Mouse (Mus musculus) limb, embryonic 12.5 days (tissue): Measurements from ENCODE around the gene Hoxd1. TPM values are rescaled to one million over a fixed set of nuclear protein-coding genes. Genes with fewer than 3 reads are reported as not detected.

Source experiments
- ATAC-seq: fragments of 200-750 bp; cut with Nextera tagmentation; 2 replicates; pipeline ENCODE4 v1.8.0; 2017; ENCODE audit warnings: low read depth, moderate TSS enrichment; ENCODE audit not compliant: insufficient number of reproducible peaks, insufficient read depth, low FRiP score, low TSS enrichment
- H3K27ac ChIP-seq: fragments of 300-500 bp; sonication (generic); 2 replicates; pipeline ENCODE4 v1.5.1; 2016; ENCODE audit warnings: mild to moderate bottlenecking, moderate library complexity
- H3K27me3 ChIP-seq: fragments of 300-500 bp; sonication (generic); 2 replicates; pipeline ENCODE4 v1.6.1; 2016; ENCODE audit warnings: mild to moderate bottlenecking, moderate library complexity
- H3K36me3 ChIP-seq: fragments of 300-500 bp; sonication (generic); 2 replicates; pipeline ENCODE4 v1.6.1; 2016; ENCODE audit warnings: mild to moderate bottlenecking, moderate library complexity
- H3K4me1 ChIP-seq: fragments of 300-500 bp; sonication (generic); replicated peaks from 2 replicates; pipeline ENCODE4 v1.6.1; 2016
- H3K4me2 ChIP-seq: fragments of 300-500 bp; sonication (generic); 2 replicates; pipeline ENCODE4 v1.6.1; 2016; ENCODE audit warnings: mild to moderate bottlenecking, moderate library complexity
- H3K4me3 ChIP-seq: fragments of 300-500 bp; sonication (generic); replicated peaks from 2 replicates; pipeline ENCODE4 v1.5.1; 2016; ENCODE audit warnings: mild to moderate bottlenecking
- H3K9ac ChIP-seq: fragments of 300-500 bp; sonication (generic); replicated peaks from 2 replicates; pipeline ENCODE4 v1.6.1; 2016; ENCODE audit warnings: mild to moderate bottlenecking, moderate library complexity
- H3K9me3 ChIP-seq: fragments of 300-500 bp; sonication (generic); 2 replicates; pipeline ENCODE4 v1.6.1; 2016; ENCODE audit warnings: mild to moderate bottlenecking, moderate library complexity
- WGBS: fragments of 180-500 bp; shearing (Covaris S2); methylation state at CpG from one replicate; pipeline ENCODE4 v1.1.7; 2016; 5-methylcytosine and 5-hydroxymethylcytosine counted together
- polyA plus RNA-seq: library from polyadenylated mRNA; unstranded; fragments of >200 nt; fragmentation: Nextera tagmentation; extraction: Ambion mirVana; gene quantifications from 2 replicates; pipeline ENCODE4 v1.2.1, GENCODE M21; 2016

Hoxd1 gene
- polyA plus RNA-seq, result 0.41 and 0.43 TPM in 2 replicates

DNA sequence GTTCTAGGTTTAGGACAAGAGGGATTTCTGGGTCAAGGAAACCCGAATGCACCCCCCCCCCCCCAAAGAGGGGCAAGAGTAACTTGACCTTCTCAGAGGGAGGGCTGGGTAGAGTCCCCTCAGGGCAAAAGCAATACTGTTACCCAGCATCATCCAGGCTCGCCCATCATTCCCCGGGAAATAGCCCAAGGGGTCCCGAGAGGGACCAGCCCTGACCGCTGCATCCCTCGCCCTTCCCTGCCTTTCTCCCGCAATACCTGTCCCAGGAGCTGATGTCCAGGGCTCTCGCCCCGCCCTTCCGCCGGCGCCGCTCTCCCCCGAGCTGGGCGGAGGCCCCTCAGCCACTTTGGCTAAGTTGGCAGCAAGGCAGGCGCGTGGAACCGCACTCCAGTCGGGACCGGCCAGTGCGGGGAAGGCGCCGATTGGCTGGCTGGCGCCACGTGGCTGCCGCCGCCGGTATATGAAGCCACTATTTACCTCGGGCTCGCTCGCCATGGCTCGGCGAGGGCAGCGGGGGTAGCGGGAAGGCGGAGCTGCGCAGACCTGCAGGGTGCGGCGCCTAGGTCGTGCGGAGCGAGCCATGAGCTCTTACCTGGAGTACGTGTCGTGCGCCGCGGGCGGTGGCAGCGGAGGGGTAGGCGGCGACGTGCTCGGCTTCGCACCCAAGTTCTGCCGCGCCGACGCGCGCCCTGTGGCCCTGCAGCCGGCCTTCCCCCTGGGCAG, at the start of gene Hoxd1:
Gene Hoxd1 (plus strand): TSS at position 459 of the 723 bp plus-strand sequence.
- Histone ChIP-seq H3K4me1 (peaks cover 17% of the 10 kb centered on the region), H3K27ac (no peak within 1 kb of the TSS), H3K4me2 (peak within 1 kb of the TSS; percentile 95), H3K9ac (peak within 1 kb of the TSS; percentile 34; the same call in 1 of the 2 replicates), H3K9me3 (no peaks in the 10 kb centered on the region), H3K4me3 (peak within 1 kb of the TSS; percentile 56), H3K36me3 (no peaks in the 10 kb centered on the region), H3K27me3 (peaks cover 80% of the 10 kb centered on the region)
- ATAC-seq, result peak; percentile 68; the same call in 1 of the 2 replicates
- WGBS, result under 1% methylated on average over 61 of the region's 61 CpGs

DNA sequence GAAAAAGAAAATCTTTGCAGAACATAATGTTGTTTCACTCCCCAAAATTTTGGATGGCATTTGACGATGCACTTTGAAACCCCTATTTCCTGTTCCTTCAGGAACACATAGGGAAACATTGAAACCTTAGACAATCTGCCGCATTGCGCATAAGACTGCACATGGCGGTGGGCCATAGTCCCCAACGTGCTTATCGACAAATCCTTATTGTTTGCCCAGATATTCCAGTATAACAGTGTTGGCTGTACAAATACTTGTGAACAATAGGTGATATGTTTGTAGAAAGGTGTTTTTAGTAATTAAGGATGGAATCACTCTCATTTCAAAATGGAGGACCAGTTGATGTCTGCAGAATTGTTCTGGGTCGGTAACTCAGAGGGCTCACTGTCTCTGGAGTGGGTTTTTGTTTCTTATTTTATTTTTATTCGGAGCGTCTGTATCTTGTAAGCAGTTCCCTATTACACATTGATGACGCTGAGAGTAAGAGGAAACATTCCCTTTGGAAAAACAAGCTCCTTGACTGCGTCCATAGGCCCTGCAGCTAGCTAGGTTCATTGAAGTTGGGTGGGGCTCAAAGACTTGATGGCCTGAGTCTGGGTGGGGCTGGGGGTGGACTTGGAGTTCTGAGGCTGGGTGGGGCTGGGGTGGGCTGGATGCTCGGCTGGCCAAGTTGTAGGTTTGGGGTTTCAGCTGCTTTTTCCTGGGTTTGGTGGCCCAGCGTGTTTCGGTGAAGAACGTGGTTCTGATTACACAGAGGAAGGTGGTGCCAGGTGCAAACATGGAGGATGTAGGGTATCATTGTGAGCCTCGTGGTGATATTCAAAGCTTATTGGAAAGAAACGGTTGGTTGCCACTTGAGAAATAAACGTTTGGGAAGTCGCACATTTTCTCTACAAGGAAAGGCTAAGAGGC, 49.3 kb upstream of the Hoxd1 start:
- Histone ChIP-seq H3K27me3 (peaks cover 84% of the 10 kb centered on the region), H3K36me3 (no peaks in the 10 kb centered on the region), H3K27ac (no peak overlapping the region), H3K4me2 (peak overlapping the region; percentile 75), H3K9ac (no peak overlapping the region), H3K4me3 (peak overlapping the region; percentile 55), H3K4me1 (peaks cover 48% of the 10 kb centered on the region), H3K9me3 (no peaks in the 10 kb centered on the region)
- no peak for ATAC-seq
- WGBS, result 2% methylated on average over 19 of the region's 19 CpGs

DNA sequence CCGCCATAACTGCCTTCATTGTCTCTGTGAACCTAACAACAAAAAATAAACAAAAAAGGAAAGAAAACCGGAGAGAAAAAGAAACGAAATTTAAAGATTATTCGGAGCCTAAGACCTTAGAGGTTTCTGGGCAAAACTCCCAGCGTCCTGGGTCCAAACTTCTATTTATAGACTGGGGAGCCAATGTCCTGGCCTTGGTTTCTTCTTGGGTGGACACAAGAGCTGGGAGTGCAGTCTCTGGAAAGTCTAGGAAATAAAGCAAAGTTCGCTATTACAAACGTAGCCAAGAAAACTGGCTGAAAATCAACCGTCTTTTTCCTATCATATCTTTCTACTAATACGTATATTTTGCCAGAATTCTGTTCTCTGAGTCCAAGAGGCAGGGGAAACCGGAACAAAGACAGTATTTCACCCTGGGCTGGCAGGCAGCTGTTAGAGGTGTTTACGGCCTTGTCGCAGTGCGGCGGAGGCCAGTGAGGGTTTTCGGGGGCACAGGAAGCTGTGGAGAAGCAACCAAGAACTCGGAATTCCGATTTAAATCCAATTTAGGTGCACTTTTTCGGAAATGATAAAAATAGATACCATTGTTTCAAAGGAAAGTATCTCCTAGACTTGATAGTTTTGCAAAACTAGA, 48.5 kb upstream of the Hoxd1 start:
- Histone ChIP-seq H3K9ac (no peak overlapping the region; the same call in 1 of the 2 replicates), H3K4me2 (peak overlapping the region; percentile 75), H3K9me3 (no peaks in the 10 kb centered on the region), H3K4me3 (peak overlapping the region; percentile 55), H3K27me3 (peaks cover 83% of the 10 kb centered on the region), H3K4me1 (peaks cover 43% of the 10 kb centered on the region), H3K27ac (0 out of 2 replicates have a peak overlapping the region, but pooled peaks have one; percentile 35), H3K36me3 (no peaks in the 10 kb centered on the region)
- WGBS, result 2% methylated on average over 18 of the region's 18 CpGs
- ATAC-seq, result no peak

DNA sequence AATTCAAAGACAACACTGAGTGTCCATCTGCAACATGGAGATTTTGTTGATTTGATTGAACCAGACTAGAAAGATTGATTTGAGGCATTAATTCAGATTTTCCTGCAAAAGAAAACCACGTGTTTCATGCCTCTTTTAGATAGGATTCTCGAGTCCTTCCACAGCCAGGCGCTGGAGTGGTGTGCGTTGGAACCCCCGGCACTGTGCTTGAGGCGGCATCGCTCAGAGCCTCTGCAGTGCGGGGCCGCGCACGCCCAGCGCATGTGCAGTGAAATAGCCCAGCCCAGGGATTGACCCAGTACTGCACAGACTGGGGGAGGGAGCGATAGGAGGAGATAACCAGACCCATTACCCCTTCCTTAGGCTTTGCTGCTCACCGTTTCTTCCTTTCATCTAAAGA, 47.9 kb upstream of the Hoxd1 start:
- Histone ChIP-seq H3K9ac (no peak overlapping the region; the same call in 1 of the 2 replicates), H3K27ac (no peak overlapping the region), H3K4me3 (peak overlapping the region; percentile 55), H3K4me2 (peak overlapping the region; percentile 75), H3K4me1 (peaks cover 43% of the 10 kb centered on the region), H3K27me3 (peaks cover 83% of the 10 kb centered on the region), H3K9me3 (no peaks in the 10 kb centered on the region), H3K36me3 (no peaks in the 10 kb centered on the region)
- 2% methylated on average over 14 of the region's 14 CpGs for WGBS
- no peak for ATAC-seq

DNA sequence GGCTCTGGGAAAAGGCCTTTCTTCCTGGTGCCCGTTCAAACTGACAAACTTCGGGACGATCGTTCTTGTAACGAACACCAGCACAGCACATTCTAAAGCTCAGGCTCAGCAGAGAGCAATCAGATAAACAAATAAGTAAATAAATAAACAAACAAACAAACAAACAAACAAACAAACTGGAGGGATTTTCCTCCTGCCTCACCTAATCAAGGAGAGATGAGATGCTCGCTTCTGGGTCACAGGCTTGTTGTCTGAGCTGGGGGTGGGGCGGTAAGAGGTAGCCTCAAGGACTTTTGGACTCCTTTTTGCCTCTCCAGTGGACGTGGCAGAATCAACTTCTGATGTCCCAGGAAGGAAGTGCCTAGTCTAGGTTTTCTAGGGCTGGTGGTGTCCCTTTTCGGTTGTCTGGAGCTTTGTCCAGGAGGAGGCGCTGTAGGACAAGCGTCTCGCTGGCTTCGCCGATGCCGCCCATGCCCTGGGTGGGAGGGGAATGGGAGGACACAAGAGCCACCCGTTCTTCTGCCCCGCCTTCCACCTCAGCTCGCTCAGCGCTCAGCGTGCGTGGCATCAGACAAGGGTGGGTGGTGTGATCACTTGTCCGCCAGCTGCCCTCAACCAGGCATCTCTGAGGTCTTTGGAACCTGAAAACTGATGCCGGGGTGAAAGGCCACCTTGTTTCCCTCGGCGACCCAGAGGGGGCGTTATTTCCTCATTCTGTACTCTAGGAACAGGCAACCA, 47.1 kb upstream of the Hoxd1 start:
- peaks cover 43% of the 10 kb centered on the region for H3K4me1 ChIP-seq
- no peaks in the 10 kb centered on the region for H3K36me3 ChIP-seq
- H3K27me3 ChIP-seq, result peaks cover 83% of the 10 kb centered on the region
- WGBS, result 2% methylated on average over 26 of the region's 26 CpGs
- 0 out of 2 replicates have a peak, but pooled peaks have one; percentile 53 for ATAC-seq
- H3K9ac ChIP-seq, result no peak overlapping the region
- no peak overlapping the region for H3K27ac ChIP-seq
- no peaks in the 10 kb centered on the region for H3K9me3 ChIP-seq
- H3K4me3 ChIP-seq, result peak overlapping the region; percentile 22
- peak overlapping the region; percentile 75 for H3K4me2 ChIP-seq

DNA sequence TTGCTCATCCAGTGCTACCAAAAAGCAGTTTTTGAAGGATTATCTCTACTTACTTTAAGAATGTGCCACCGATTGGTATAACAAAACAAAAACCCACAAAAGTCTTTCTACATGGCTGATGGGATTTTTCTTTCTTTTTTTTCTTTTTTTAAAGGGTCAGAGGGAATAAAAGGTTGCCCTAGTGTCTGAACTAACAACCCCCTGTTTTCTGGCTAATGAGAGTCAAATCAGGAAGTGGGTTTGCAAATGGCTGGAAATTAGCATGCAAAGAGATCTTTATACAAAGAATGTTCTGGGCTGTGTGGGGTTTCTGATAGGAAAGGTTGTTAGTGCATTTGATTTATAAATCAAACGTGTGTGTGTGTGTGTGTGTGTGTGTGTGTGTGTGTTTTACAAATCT, 42.4 kb upstream of the Hoxd1 start:
- Histone ChIP-seq H3K4me1 (peaks cover 36% of the 10 kb centered on the region), H3K9me3 (no peaks in the 10 kb centered on the region), H3K27ac (no peak overlapping the region), H3K4me2 (no peak overlapping the region), H3K4me3 (no peak overlapping the region), H3K9ac (no peak overlapping the region), H3K27me3 (peaks cover 87% of the 10 kb centered on the region), H3K36me3 (no peaks in the 10 kb centered on the region)
- 11% methylated on average over 2 of the region's 2 CpGs for WGBS
- no peak for ATAC-seq

DNA sequence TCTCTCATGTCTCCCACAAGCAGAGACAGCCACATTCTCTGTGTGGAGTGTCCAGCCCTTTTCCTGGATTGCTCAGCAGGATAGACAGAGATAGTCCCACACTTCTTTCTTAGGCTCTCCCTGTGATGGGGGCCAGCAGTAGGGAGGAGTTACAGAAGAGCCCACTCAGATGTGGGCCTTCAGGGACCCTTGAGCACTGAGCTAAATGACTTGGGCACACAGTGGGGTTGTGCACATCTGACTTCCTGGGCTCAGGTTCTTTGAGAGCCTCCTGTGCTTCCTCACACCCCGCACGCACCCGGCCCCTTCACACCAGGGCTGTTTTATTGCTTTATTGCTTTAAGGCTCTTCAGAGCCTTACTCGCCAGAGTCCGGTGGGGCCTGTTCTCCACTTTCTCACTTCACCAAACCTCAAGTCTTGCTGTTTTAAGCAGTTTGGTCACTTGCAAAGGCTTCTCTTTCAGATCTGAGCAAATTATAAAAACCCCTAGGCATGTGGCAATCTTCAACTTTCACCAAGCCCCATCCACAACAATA, 41.8 kb upstream of the Hoxd1 start:
- Histone ChIP-seq H3K27ac (no peak overlapping the region), H3K27me3 (peaks cover 90% of the 10 kb centered on the region), H3K4me1 (peaks cover 30% of the 10 kb centered on the region), H3K9me3 (no peaks in the 10 kb centered on the region), H3K36me3 (no peaks in the 10 kb centered on the region), H3K4me2 (no peak overlapping the region), H3K9ac (no peak overlapping the region), H3K4me3 (no peak overlapping the region)
- ATAC-seq, result no peak
- WGBS, result 5% methylated on average over 5 of the region's 5 CpGs

DNA sequence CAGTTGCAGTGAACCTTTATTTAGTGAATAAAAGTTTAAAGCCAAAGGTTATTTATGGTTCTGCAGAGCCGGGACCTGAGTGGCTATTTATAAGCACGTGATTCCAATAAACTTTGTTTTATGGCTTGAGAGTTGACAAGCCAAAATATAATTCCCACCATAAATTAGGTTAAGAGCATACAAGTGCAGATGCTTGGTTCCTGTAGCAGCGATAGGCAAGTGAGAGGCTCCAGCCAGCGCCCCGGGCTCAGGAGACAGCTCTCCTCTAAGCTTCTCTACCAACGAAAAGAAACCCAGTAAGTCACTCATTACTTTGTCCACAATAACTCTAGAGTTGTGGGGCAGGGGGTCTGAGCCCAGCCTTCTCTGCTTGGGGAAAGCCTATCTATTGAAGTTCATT, 40.9 kb upstream of the Hoxd1 start:
- no peak overlapping the region for H3K27ac ChIP-seq

DNA sequence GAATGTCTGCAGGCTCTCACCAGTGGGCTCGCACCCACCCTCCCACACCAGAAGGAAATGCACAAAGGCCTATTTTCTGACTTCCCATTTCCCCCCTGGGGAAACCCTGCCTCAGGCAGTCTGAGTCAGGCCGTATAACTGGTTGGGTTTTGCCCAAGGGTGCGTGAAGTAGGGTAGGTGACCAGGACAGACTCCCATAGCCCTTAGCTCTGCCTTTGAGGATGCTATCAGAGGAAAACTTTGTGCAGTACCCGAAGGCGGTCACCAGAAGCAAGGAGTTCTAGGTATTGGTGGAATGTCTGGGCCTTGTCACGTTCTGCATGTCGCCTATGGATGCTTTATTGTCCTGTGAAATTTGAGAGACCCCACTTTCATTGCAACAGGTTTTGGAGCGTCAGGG, 39.8 kb upstream of the Hoxd1 start:
- Histone ChIP-seq H3K4me3 (no peak overlapping the region), H3K36me3 (no peaks in the 10 kb centered on the region), H3K27ac (no peak overlapping the region), H3K27me3 (peaks cover 96% of the 10 kb centered on the region), H3K4me2 (no peak overlapping the region), H3K4me1 (peaks cover 39% of the 10 kb centered on the region), H3K9ac (no peak overlapping the region), H3K9me3 (no peaks in the 10 kb centered on the region)
- 22% methylated on average over 8 of the region's 8 CpGs for WGBS
- ATAC-seq, result no peak

More for the DNA sequence above, 40.9 kb upstream of the Hoxd1 start:
- H3K9me3 ChIP-seq, result no peaks in the 10 kb centered on the region
- H3K4me1 ChIP-seq, result peaks cover 29% of the 10 kb centered on the region
- WGBS, result under 1% methylated on average over 6 of the region's 6 CpGs
- H3K9ac ChIP-seq, result no peak overlapping the region
- H3K27me3 ChIP-seq, result peaks cover 92% of the 10 kb centered on the region
- H3K4me3 ChIP-seq, result no peak overlapping the region
- H3K4me2 ChIP-seq, result no peak overlapping the region
- H3K36me3 ChIP-seq, result no peaks in the 10 kb centered on the region
- no peak for ATAC-seq

DNA sequence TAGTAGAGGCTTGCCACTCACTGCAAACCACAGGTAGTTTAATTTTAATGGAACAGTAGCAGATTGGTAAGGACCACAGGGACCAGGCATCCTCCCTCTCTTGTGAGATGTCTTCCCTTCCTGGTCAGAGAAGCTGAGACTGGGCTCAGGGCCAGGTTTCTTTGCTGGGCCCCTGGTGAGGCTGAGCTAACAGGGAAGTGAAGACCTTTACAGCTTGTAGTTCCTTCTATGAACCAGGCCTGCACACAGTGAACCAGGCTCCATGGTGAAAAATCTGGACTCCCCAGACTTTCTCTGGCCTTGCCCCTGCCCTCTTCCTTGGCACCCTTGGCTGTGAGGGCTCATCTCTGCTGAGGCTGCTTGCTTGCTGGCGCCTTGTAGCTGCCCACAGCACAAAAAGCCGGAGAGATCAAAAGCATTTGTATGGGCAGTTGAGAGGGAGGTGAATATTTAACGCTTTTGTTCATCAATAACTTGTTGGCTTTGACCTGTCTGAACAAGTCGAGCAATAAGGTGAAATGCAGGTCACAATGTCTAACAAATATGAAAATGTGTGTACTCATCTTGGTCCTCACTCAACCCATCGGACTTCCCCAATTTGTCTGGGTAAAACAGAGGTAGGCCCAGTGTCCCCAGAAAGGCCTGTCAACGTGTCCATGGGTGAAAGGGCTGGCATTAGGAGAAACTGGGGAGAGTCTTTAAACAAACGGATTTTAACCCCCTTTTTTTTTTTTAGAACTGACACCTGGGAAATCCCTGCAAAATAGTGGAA, 38.4 kb upstream of the Hoxd1 start:
- 36% methylated on average over 7 of the region's 7 CpGs for WGBS
- Histone ChIP-seq H3K36me3 (no peaks in the 10 kb centered on the region), H3K9me3 (no peaks in the 10 kb centered on the region), H3K9ac (no peak overlapping the region), H3K4me2 (no peak overlapping the region), H3K4me3 (no peak overlapping the region), H3K27me3 (peaks cover 96% of the 10 kb centered on the region), H3K27ac (no peak overlapping the region), H3K4me1 (peaks cover 45% of the 10 kb centered on the region)
- ATAC-seq, result no peak
